Mouse (Mus musculus): Measurements from ENCODE around the gene Wdr74. TPM values are rescaled to one million over a fixed set of nuclear protein-coding genes. Genes with fewer than 3 reads are reported as not detected.

Wdr74 gene
- polyA plus RNA-seq, 1 experiment: not detected

GRCm38 (mm10) chr19:8734334-8734733 is 1.3 kb upstream of the Wdr74 start:
- peaks cover 2% of the 10 kb centered on the region; the same call in 1 of the 2 replicates for H3K4me1 ChIP-seq (ENCODE audit: control insufficient read depth, insufficient read depth, low read length)
- 69% methylated on average over 3 of the region's 3 CpGs for WGBS
- H3K27ac ChIP-seq (ENCODE audit: insufficient read depth, low read depth, low read length): no peak overlapping the region
- H3K4me3 ChIP-seq (ENCODE audit: insufficient read depth, low read depth, low read length): no peak overlapping the region
- no peak for TF ChIP-seq CTCF (IDR thresholded peaks at IDR 0.05; ENCODE audit: insufficient read depth, low read depth, low read length)
- no peak for TF ChIP-seq POLR2A (IDR thresholded peaks at IDR 0.05; ENCODE audit: insufficient read depth, low read depth, low read length)

DNA sequence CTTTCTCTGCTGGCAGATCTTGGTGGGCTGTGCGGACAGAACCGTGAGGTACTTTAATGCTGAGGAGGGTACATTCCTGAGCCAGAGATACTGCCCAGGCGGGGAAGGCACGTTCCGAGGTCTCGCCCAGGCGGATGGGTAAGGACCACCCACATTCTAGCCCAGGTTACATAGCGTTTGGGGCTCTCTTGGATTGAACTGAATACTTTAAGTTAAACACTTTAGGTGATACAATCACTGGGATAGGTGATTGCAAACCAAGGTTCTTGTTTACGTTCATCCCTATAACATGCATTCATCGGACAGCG is 487 bp downstream of the Wdr74 start:
- Histone ChIP-seq H3K4me1 (ENCODE audit: control insufficient read depth, insufficient read depth, low read length) (peaks cover 8% of the 10 kb centered on the region), H3K4me3 (ENCODE audit: insufficient read depth, low read depth, low read length) (peak overlapping the region; percentile 72), H3K27ac (ENCODE audit: insufficient read depth, low read depth, low read length) (no peak overlapping the region)
- TF ChIP-seq POLR2A (IDR thresholded peaks at IDR 0.05; ENCODE audit: insufficient read depth, low read depth, low read length): no peak
- TF ChIP-seq CTCF (IDR thresholded peaks at IDR 0.05; ENCODE audit: insufficient read depth, low read depth, low read length): no peak
- WGBS: 2% methylated on average over 11 of the region's 11 CpGs

- 90% methylated on average over 7 of the region's 7 CpGs for WGBS
- Histone ChIP-seq H3K4me3 (ENCODE audit: insufficient read depth, low read depth, low read length) (no peak overlapping the region), H3K27ac (ENCODE audit: insufficient read depth, low read depth, low read length) (no peak overlapping the region), H3K4me1 (ENCODE audit: control insufficient read depth, insufficient read depth, low read length) (peaks cover 15% of the 10 kb centered on the region)
- no peak for TF ChIP-seq POLR2A (IDR thresholded peaks at IDR 0.05; ENCODE audit: insufficient read depth, low read depth, low read length)
- no peak for TF ChIP-seq CTCF (IDR thresholded peaks at IDR 0.05; ENCODE audit: insufficient read depth, low read depth, low read length)
These were observed 3.3 kb downstream of the Wdr74 start for GRCm38 (mm10) chr19:8738911-8739310.

GRCm38 (mm10) chr19:8739646-8740045 is 4.0 kb downstream of the Wdr74 start:
- TF ChIP-seq POLR2A (IDR thresholded peaks at IDR 0.05; ENCODE audit: insufficient read depth, low read depth, low read length) (no peak), CTCF (IDR thresholded peaks at IDR 0.05; ENCODE audit: insufficient read depth, low read depth, low read length) (no peak)
- WGBS: 97% methylated on average over 6 of the region's 6 CpGs

GRCm38 (mm10) chr19:8740603-8741002 is 5.0 kb downstream of the Wdr74 start, which contains the start of gene 1700092M07Rik:
Gene 1700092M07Rik, plus strand, starts transcription at chr19:8740718.
- Histone ChIP-seq H3K4me3 (ENCODE audit: insufficient read depth, low read depth, low read length) (peak within 1 kb of the TSS; percentile 91), H3K27ac (ENCODE audit: insufficient read depth, low read depth, low read length) (peak within 1 kb of the TSS; percentile 99), H3K4me1 (ENCODE audit: control insufficient read depth, insufficient read depth, low read length) (peaks cover 15% of the 10 kb centered on the region)
- no peak for TF ChIP-seq POLR2A (IDR thresholded peaks at IDR 0.05; ENCODE audit: insufficient read depth, low read depth, low read length)
- no peak for TF ChIP-seq CTCF (IDR thresholded peaks at IDR 0.05; ENCODE audit: insufficient read depth, low read depth, low read length)
- 59% methylated on average over 14 of the region's 14 CpGs for WGBS

More at GRCm38 (mm10) chr19:8739646-8740045, 4.0 kb downstream of the Wdr74 start:
- no peak overlapping the region for H3K27ac ChIP-seq (ENCODE audit: insufficient read depth, low read depth, low read length)
- H3K4me1 ChIP-seq (ENCODE audit: control insufficient read depth, insufficient read depth, low read length): peaks cover 15% of the 10 kb centered on the region
- H3K4me3 ChIP-seq (ENCODE audit: insufficient read depth, low read depth, low read length): no peak overlapping the region

DNA sequence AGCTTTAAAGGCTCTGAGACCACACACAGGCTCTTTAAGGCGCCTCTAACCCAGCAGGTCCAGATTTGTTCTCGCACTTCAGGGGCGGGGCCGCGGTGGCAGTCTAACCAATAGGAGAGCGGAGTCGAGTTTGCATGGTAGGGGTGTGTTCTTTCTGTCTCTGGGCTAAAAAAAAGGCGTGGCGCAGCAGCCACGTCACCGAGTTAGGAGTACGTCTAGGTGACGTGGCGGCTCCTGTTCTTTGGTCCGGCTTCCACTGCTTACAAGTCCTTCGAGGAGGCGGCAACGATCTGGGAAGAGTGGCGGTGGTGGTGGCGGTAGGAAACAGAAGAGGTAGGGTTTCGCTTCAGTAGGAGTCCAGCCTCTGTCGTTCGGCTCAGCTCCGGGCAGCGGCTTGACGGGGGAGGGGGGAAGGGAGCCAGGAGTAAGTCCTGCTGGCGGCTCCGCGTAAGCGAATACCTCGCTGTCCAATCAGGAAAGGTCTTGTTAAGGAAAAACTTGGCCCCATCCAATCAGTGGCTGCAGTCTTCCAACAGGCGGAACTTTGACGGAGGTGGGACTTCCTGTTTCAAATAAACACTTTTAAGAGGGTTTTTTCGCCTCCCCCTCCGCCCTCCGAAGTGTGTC is 5.7 kb downstream of the Wdr74 start, which contains the start of gene Stx5a:
Stx5a (plus strand) TSS at position 171 of the 627 bp plus-strand sequence.
- peak; percentile 39 for TF ChIP-seq POLR2A (IDR thresholded peaks at IDR 0.05; ENCODE audit: insufficient read depth, low read depth, low read length)
- TF ChIP-seq CTCF (IDR thresholded peaks at IDR 0.05; ENCODE audit: insufficient read depth, low read depth, low read length): no peak
- peak within 1 kb of the TSS; percentile 91 for H3K4me3 ChIP-seq (ENCODE audit: insufficient read depth, low read depth, low read length)
- WGBS: under 1% methylated on average over 36 of the region's 36 CpGs
- peaks cover 13% of the 10 kb centered on the region for H3K4me1 ChIP-seq (ENCODE audit: control insufficient read depth, insufficient read depth, low read length)
- H3K27ac ChIP-seq (ENCODE audit: insufficient read depth, low read depth, low read length): peak within 1 kb of the TSS; percentile 99

DNA sequence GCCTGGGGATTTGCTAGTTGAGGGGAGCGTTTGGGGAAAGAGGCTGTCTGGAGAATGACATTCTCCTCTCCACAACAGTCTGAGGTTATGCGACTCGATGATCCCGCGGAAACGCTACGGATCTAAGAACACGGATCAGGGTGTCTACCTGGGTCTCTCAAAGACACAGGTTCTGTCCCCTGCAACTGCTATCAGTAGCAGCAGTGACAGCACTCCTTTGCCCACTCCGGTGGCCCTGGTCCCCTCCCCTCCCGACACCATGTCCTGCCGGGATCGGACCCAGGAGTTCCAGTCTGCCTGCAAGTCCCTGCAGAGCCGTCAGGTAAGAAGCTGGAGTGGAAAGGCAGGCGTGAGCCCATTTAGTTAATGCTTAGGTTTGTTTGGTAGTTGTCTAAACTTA is 6.5 kb downstream of the Wdr74 start:
- Histone ChIP-seq H3K4me1 (ENCODE audit: control insufficient read depth, insufficient read depth, low read length) (peaks cover 13% of the 10 kb centered on the region), H3K27ac (ENCODE audit: insufficient read depth, low read depth, low read length) (no peak overlapping the region), H3K4me3 (ENCODE audit: insufficient read depth, low read depth, low read length) (peak overlapping the region; percentile 91)
- TF ChIP-seq CTCF (IDR thresholded peaks at IDR 0.05; ENCODE audit: insufficient read depth, low read depth, low read length) (no peak), POLR2A (IDR thresholded peaks at IDR 0.05; ENCODE audit: insufficient read depth, low read depth, low read length) (no peak)
- 11% methylated on average over 14 of the region's 14 CpGs for WGBS

GRCm38 (mm10) chr19:8745382-8745781 is 9.8 kb downstream of the Wdr74 start:
- H3K4me1 ChIP-seq (ENCODE audit: control insufficient read depth, insufficient read depth, low read length): peaks cover 13% of the 10 kb centered on the region
- no peak overlapping the region for H3K27ac ChIP-seq (ENCODE audit: insufficient read depth, low read depth, low read length)
- no peak for TF ChIP-seq POLR2A (IDR thresholded peaks at IDR 0.05; ENCODE audit: insufficient read depth, low read depth, low read length)
- no peak for TF ChIP-seq CTCF (IDR thresholded peaks at IDR 0.05; ENCODE audit: insufficient read depth, low read depth, low read length)
- WGBS: 95% methylated on average over 1 of the region's 1 CpGs
- H3K4me3 ChIP-seq (ENCODE audit: insufficient read depth, low read depth, low read length): no peak overlapping the region

- Histone ChIP-seq H3K4me3 (ENCODE audit: insufficient read depth, low read depth, low read length) (no peak overlapping the region), H3K4me1 (ENCODE audit: control insufficient read depth, insufficient read depth, low read length) (peaks cover 3% of the 10 kb centered on the region; the same call in 1 of the 2 replicates), H3K27ac (ENCODE audit: insufficient read depth, low read depth, low read length) (no peak overlapping the region)
- WGBS: 77% methylated on average over 2 of the region's 2 CpGs
- TF ChIP-seq CTCF (IDR thresholded peaks at IDR 0.05; ENCODE audit: insufficient read depth, low read depth, low read length): no peak
- TF ChIP-seq POLR2A (IDR thresholded peaks at IDR 0.05; ENCODE audit: insufficient read depth, low read depth, low read length): no peak
These were observed 11.7 kb downstream of the Wdr74 start for GRCm38 (mm10) chr19:8747368-8747767.

Data from olfactory bulb, adult 2 months (tissue).